Mouse (Mus musculus): ENCODE data around the gene Rpl9-ps1. TPM values are rescaled to one million over a fixed set of nuclear protein-coding genes. Genes with fewer than 3 reads are reported as not detected.

Gene Rpl9-ps1
- total RNA-seq (2021) = not detected
- long read RNA-seq, experiment 1 = 0 reads
- long read RNA-seq, experiment 2 = 0 reads

- DNase-seq (ENCODE audit: low spot score in 2 of 2) = no peak
These were observed at the start of gene Rpl9-ps1 for GRCm38 (mm10) chr11:83645521-83645920. Gene Rpl9-ps1, minus strand, starts transcription at chr11:83645621.

GRCm38 (mm10) chr11:83692008-83692407, 46.6 kb upstream of the Rpl9-ps1 start:
- no peak for DNase-seq (ENCODE audit: low spot score in 2 of 2)

GRCm38 (mm10) chr11:83689918-83690317, 44.5 kb upstream of the Rpl9-ps1 start:
- no peak for DNase-seq (ENCODE audit: low spot score in 2 of 2)

GRCm38 (mm10) chr11:83675665-83676064, 30.2 kb upstream of the Rpl9-ps1 start:
- DNase-seq (ENCODE audit: low spot score in 2 of 2) = no peak

- DNase-seq (ENCODE audit: low spot score in 2 of 2) = no peak
These were observed 26.3 kb upstream of the Rpl9-ps1 start for GRCm38 (mm10) chr11:83671743-83672142.

GRCm38 (mm10) chr11:83663532-83663931, 18.1 kb upstream of the Rpl9-ps1 start:
- no peak for DNase-seq (ENCODE audit: low spot score in 2 of 2)

- no peak for DNase-seq (ENCODE audit: low spot score in 2 of 2)
These were observed 16.8 kb upstream of the Rpl9-ps1 start, which contains the start of gene Ccl4 for GRCm38 (mm10) chr11:83662204-83662603. Gene Ccl4, plus strand, starts transcription at chr11:83662584.

- DNase-seq (ENCODE audit: low spot score in 2 of 2) = no peak
These were observed 13.4 kb upstream of the Rpl9-ps1 start for GRCm38 (mm10) chr11:83658797-83659196.

GRCm38 (mm10) chr11:83657508-83657907, 12.1 kb upstream of the Rpl9-ps1 start:
- no peak for DNase-seq (ENCODE audit: low spot score in 2 of 2)

GRCm38 (mm10) chr11:83654606-83655005, 9.2 kb upstream of the Rpl9-ps1 start:
- no peak for DNase-seq (ENCODE audit: low spot score in 2 of 2)

GRCm38 (mm10) chr11:83649305-83649841, 4.0 kb upstream of the Rpl9-ps1 start, which contains the start of gene Ccl3:
Gene Ccl3, minus strand, starts transcription at chr11:83649355.
- no peak for DNase-seq (ENCODE audit: low spot score in 2 of 2)

GRCm38 (mm10) chr11:83646356-83647149, 1.1 kb upstream of the Rpl9-ps1 start:
- DNase-seq (ENCODE audit: low spot score in 2 of 2) = no peak

- no peak for DNase-seq (ENCODE audit: low spot score in 2 of 2)
These were observed 4.2 kb downstream of the Rpl9-ps1 start for GRCm38 (mm10) chr11:83641216-83641615.

- DNase-seq (ENCODE audit: low spot score in 2 of 2) = no peak
These were observed 5.3 kb downstream of the Rpl9-ps1 start for GRCm38 (mm10) chr11:83640141-83640540.

- DNase-seq (ENCODE audit: low spot score in 2 of 2) = no peak
These were observed 5.9 kb downstream of the Rpl9-ps1 start for GRCm38 (mm10) chr11:83639533-83639932.

- DNase-seq (ENCODE audit: low spot score in 2 of 2) = no peak
These were observed 6.5 kb downstream of the Rpl9-ps1 start for GRCm38 (mm10) chr11:83638934-83639333.

GRCm38 (mm10) chr11:83636742-83637235, 8.6 kb downstream of the Rpl9-ps1 start:
- DNase-seq (ENCODE audit: low spot score in 2 of 2) = no peak

GRCm38 (mm10) chr11:83634898-83635297, 10.5 kb downstream of the Rpl9-ps1 start:
- no peak for DNase-seq (ENCODE audit: low spot score in 2 of 2)

GRCm38 (mm10) chr11:83634425-83634824, 11.0 kb downstream of the Rpl9-ps1 start:
- no peak for DNase-seq (ENCODE audit: low spot score in 2 of 2)

GRCm38 (mm10) chr11:83632744-83633143, 12.7 kb downstream of the Rpl9-ps1 start:
- no peak for DNase-seq (ENCODE audit: low spot score in 2 of 2)

- DNase-seq (ENCODE audit: low spot score in 2 of 2) = no peak
These were observed 14.4 kb downstream of the Rpl9-ps1 start for GRCm38 (mm10) chr11:83631065-83631464.

- DNase-seq (ENCODE audit: low spot score in 2 of 2) = no peak
These were observed 14.8 kb downstream of the Rpl9-ps1 start for GRCm38 (mm10) chr11:83630630-83631029.
